Mouse (Mus musculus): ENCODE data around the gene Hip1r.
A peak's percentile ranks its signal among the peaks of the same experiment; 100 is the strongest.
"Not testable (repeated sequence)": the region's sequence is repeated elsewhere in the genome, so short reads cannot be mapped to it uniquely, and the experiment has no call there.

Gene Hip1r

GRCm38 (mm10) chr5:124035806-124036205, 62.4 kb downstream of the Hip1r start:
- no peak for DNase-seq (ENCODE audit: extremely low spot score)

GRCm38 (mm10) chr5:124036341-124036740, 62.9 kb downstream of the Hip1r start:
- peak; percentile 14 for DNase-seq (ENCODE audit: extremely low spot score)

- DNase-seq (ENCODE audit: extremely low spot score), result peak; percentile 60
Observed at GRCm38 (mm10) chr5:124036836-124037235, 63.4 kb downstream of the Hip1r start.

GRCm38 (mm10) chr5:124039602-124040001, 66.2 kb downstream of the Hip1r start:
- no peak for DNase-seq (ENCODE audit: extremely low spot score)

- DNase-seq (ENCODE audit: extremely low spot score), result no peak
Observed at GRCm38 (mm10) chr5:124041097-124041496, 67.7 kb downstream of the Hip1r start.

GRCm38 (mm10) chr5:124043212-124043978, 70.0 kb downstream of the Hip1r start:
- DNase-seq (ENCODE audit: extremely low spot score), result peak; percentile 77

GRCm38 (mm10) chr5:124043999-124044398, 70.6 kb downstream of the Hip1r start:
- DNase-seq (ENCODE audit: extremely low spot score), result no peak

- DNase-seq (ENCODE audit: extremely low spot score), result no peak
Observed at GRCm38 (mm10) chr5:124045453-124046010, 72.1 kb downstream of the Hip1r start.

GRCm38 (mm10) chr5:124046741-124047401, 73.4 kb downstream of the Hip1r start:
- DNase-seq (ENCODE audit: extremely low spot score), result no peak

- DNase-seq (ENCODE audit: extremely low spot score), result no peak
Observed at GRCm38 (mm10) chr5:124049249-124050045, 76.0 kb downstream of the Hip1r start.

GRCm38 (mm10) chr5:124050095-124051050, 76.9 kb downstream of the Hip1r start:
- DNase-seq (ENCODE audit: extremely low spot score), result peak; percentile 43

- no peak for DNase-seq (ENCODE audit: extremely low spot score)
Observed at GRCm38 (mm10) chr5:124051899-124052491, 78.6 kb downstream of the Hip1r start.

- DNase-seq (ENCODE audit: extremely low spot score), result not testable (repeated sequence)
Observed at GRCm38 (mm10) chr5:124052641-124053040, 79.2 kb downstream of the Hip1r start.

All from embryo, embryonic 9.5 days (tissue).